Mouse (Mus musculus) small intestine, adult 2 months (tissue): ENCODE data around the gene Akap5. TPM values are rescaled to one million over a fixed set of nuclear protein-coding genes. Genes with fewer than 3 reads are reported as not detected.
A peak's percentile ranks its signal among the peaks of the same experiment; 100 is the strongest.

ENCODE experiments used
- H3K27ac ChIP-seq: fragments of 200-500 bp; 2 replicates; pipeline ENCODE4 v1.5.1; 2012; ENCODE audit warnings: low read depth, low read length, control low read depth, inconsistent platforms; ENCODE audit not compliant: insufficient read depth
- H3K27me3 ChIP-seq: fragments of 200-500 bp; 2 replicates; pipeline ENCODE4 v1.6.1; 2012; ENCODE audit warnings: mild to moderate bottlenecking, moderate library complexity, low read length, inconsistent platforms; ENCODE audit not compliant: control insufficient read depth, insufficient read depth
- H3K36me3 ChIP-seq: fragments of 200-500 bp; 2 replicates; pipeline ENCODE4 v1.6.1; 2012; ENCODE audit warnings: mild to moderate bottlenecking, low read length, control low read depth, inconsistent platforms; ENCODE audit not compliant: control insufficient read depth, insufficient read depth
- H3K4me1 ChIP-seq: fragments of 200-500 bp; 2 replicates; pipeline ENCODE4 v1.6.1; 2012; ENCODE audit warnings: low read length, inconsistent platforms, mixed read lengths; ENCODE audit not compliant: control insufficient read depth, insufficient read depth, insufficient read length
- H3K4me3 ChIP-seq: fragments of 200-500 bp; 2 replicates; pipeline ENCODE4 v1.5.1; 2012; ENCODE audit warnings: low read depth, mild to moderate bottlenecking, control low read depth, inconsistent platforms, low read length, moderate library complexity
- CTCF ChIP-seq: fragments of 200-500 bp; IDR thresholded peaks from 2 replicates; pipeline ENCODE4 v1.5.1; 2012; ENCODE audit warnings: low read depth, mild to moderate bottlenecking, control low read depth, inconsistent platforms, low read length, moderate library complexity, mixed read lengths; ENCODE audit not compliant: insufficient replicate concordance, insufficient read length; ENCODE audit errors: extremely low read depth
- POLR2A ChIP-seq: fragments of 200-500 bp; IDR thresholded peaks from 2 replicates; pipeline ENCODE4 v1.6.1; 2012; ENCODE audit warnings: low read depth, mild to moderate bottlenecking, control low read depth, inconsistent platforms, low read length, moderate library complexity
- WGBS: fragments of 180-500 bp; shearing (Covaris S2); methylation state at CpG from one replicate; pipeline ENCODE4 v1.1.7; 2018; 5-methylcytosine and 5-hydroxymethylcytosine counted together
- polyA plus RNA-seq: library from polyadenylated mRNA; depleted of rRNA; stranded (reverse); fragments of >200 nt; gene quantifications from 2 replicates; pipeline ENCODE4 v1.2.3, GENCODE M21; 2012

The Akap5 gene
- polyA plus RNA-seq, 1 experiment, result 0.04 TPM

- no peak overlapping the region for H3K4me3 ChIP-seq
- TF ChIP-seq CTCF, result no peak
- no peak for TF ChIP-seq POLR2A
- no peak overlapping the region for H3K27ac ChIP-seq
- 73% methylated on average over 10 of the region's 10 CpGs for WGBS
- no peaks in the 10 kb centered on the region for H3K27me3 ChIP-seq
- peaks cover 42% of the 10 kb centered on the region for H3K36me3 ChIP-seq
- no peaks in the 10 kb centered on the region for H3K4me1 ChIP-seq
Measured at GRCm38 (mm10) chr12:76300367-76300766, 24.3 kb upstream of the Akap5 start.

GRCm38 (mm10) chr12:76303474-76303873, 21.2 kb upstream of the Akap5 start:
- H3K4me3 ChIP-seq, result no peak overlapping the region
- H3K4me1 ChIP-seq, result no peaks in the 10 kb centered on the region; the same call in 1 of the 2 replicates
- no peaks in the 10 kb centered on the region for H3K27me3 ChIP-seq
- H3K36me3 ChIP-seq, result peaks cover 45% of the 10 kb centered on the region
- 88% methylated on average over 11 of the region's 11 CpGs for whole genome bisulfite sequencing
- TF ChIP-seq CTCF, result no peak
- no peak for TF ChIP-seq POLR2A
- no peak overlapping the region for H3K27ac ChIP-seq

- TF ChIP-seq CTCF (no peak), POLR2A (no peak)
- no peak overlapping the region for H3K4me3 ChIP-seq
- WGBS, result 78% methylated on average over 4 of the region's 4 CpGs
- peaks cover 39% of the 10 kb centered on the region for H3K36me3 ChIP-seq
- no peaks in the 10 kb centered on the region; the same call in 1 of the 2 replicates for H3K4me1 ChIP-seq
- no peaks in the 10 kb centered on the region for H3K27me3 ChIP-seq
- H3K27ac ChIP-seq, result no peak overlapping the region
Measured at GRCm38 (mm10) chr12:76304199-76304598, 20.5 kb upstream of the Akap5 start.

- TF ChIP-seq CTCF (no peak), POLR2A (no peak)
- Histone ChIP-seq H3K27me3 (no peaks in the 10 kb centered on the region), H3K4me3 (no peak overlapping the region), H3K4me1 (no peaks in the 10 kb centered on the region; the same call in 1 of the 2 replicates), H3K27ac (no peak overlapping the region), H3K36me3 (peaks cover 34% of the 10 kb centered on the region)
- WGBS, result 80% methylated on average over 8 of the region's 8 CpGs
Measured at GRCm38 (mm10) chr12:76305107-76305506, 19.6 kb upstream of the Akap5 start.

GRCm38 (mm10) chr12:76306852-76307561, 17.7 kb upstream of the Akap5 start:
- Histone ChIP-seq H3K27ac (peak overlapping the region; percentile 2; the same call in 1 of the 2 replicates), H3K36me3 (peaks cover 22% of the 10 kb centered on the region), H3K4me1 (peaks cover 3% of the 10 kb centered on the region; the same call in 1 of the 2 replicates), H3K4me3 (no peak overlapping the region), H3K27me3 (no peaks in the 10 kb centered on the region)
- TF ChIP-seq CTCF, result no peak
- TF ChIP-seq POLR2A, result no peak
- 85% methylated on average over 9 of the region's 9 CpGs for WGBS

- Histone ChIP-seq H3K27ac (peak overlapping the region; percentile 5), H3K4me3 (no peak overlapping the region), H3K27me3 (no peaks in the 10 kb centered on the region), H3K4me1 (peaks cover 3% of the 10 kb centered on the region; the same call in 1 of the 2 replicates), H3K36me3 (peaks cover 22% of the 10 kb centered on the region)
- TF ChIP-seq CTCF, result no peak
- TF ChIP-seq POLR2A, result no peak
- WGBS, result 69% methylated on average over 9 of the region's 9 CpGs
Measured at GRCm38 (mm10) chr12:76307964-76308363, 16.7 kb upstream of the Akap5 start.

GRCm38 (mm10) chr12:76308436-76308835, 16.3 kb upstream of the Akap5 start:
- H3K27me3 ChIP-seq, result no peaks in the 10 kb centered on the region
- 86% methylated on average over 5 of the region's 5 CpGs for WGBS
- H3K36me3 ChIP-seq, result peaks cover 22% of the 10 kb centered on the region
- peak overlapping the region; percentile 77 for H3K27ac ChIP-seq
- peaks cover 3% of the 10 kb centered on the region; the same call in 1 of the 2 replicates for H3K4me1 ChIP-seq
- no peak overlapping the region for H3K4me3 ChIP-seq
- no peak for TF ChIP-seq CTCF
- TF ChIP-seq POLR2A, result no peak
